Mouse (Mus musculus) midbrain, postnatal 0 days (tissue): ENCODE measurements around the gene Zc3h12a. TPM values are rescaled to one million over a fixed set of nuclear protein-coding genes. Genes with fewer than 3 reads are reported as not detected.
A peak's percentile ranks its signal among the peaks of the same experiment; 100 is the strongest.

Experiments used
- ATAC-seq: fragments of 200-750 bp; cut with Nextera tagmentation; 2 replicates; pipeline ENCODE4 v1.8.0; 2017; ENCODE audit warnings: moderate number of reproducible peaks, mild to moderate bottlenecking, moderate TSS enrichment, moderate library complexity; ENCODE audit not compliant: low FRiP score
- DNase-seq: peaks from one replicate; pipeline ENCODE4 v3.0.0-alpha.2; 2015; ENCODE audit warnings: low spot score
- H3K27ac ChIP-seq: fragments of 300-500 bp; sonication (generic); 2 replicates; pipeline ENCODE4 v1.5.1; 2014; ENCODE audit warnings: low read depth, mild to moderate bottlenecking, low read length, mixed read lengths
- H3K27me3 ChIP-seq: fragments of 300-500 bp; sonication (generic); 2 replicates; pipeline ENCODE4 v1.6.1; 2014; ENCODE audit warnings: low read length, control low read depth, mixed read lengths; ENCODE audit not compliant: insufficient read depth
- H3K36me3 ChIP-seq: fragments of 300-500 bp; sonication (generic); 2 replicates; pipeline ENCODE4 v1.6.1; 2014; ENCODE audit warnings: low read length, control low read depth, mixed read lengths; ENCODE audit not compliant: insufficient read depth
- H3K4me1 ChIP-seq: fragments of 300-500 bp; sonication (generic); 2 replicates; pipeline ENCODE4 v1.6.1; 2014; ENCODE audit warnings: mild to moderate bottlenecking, control low read depth, antibody characterized with exemption, low read length, mixed read lengths; ENCODE audit not compliant: insufficient read depth
- H3K4me2 ChIP-seq: fragments of 300-500 bp; sonication (generic); 2 replicates; pipeline ENCODE4 v1.6.1; 2014; ENCODE audit warnings: low read depth, mild to moderate bottlenecking, low read length, mixed read lengths; ENCODE audit not compliant: poor library complexity, severe bottlenecking
- H3K4me3 ChIP-seq: fragments of 300-500 bp; sonication (generic); 2 replicates; pipeline ENCODE4 v1.5.1; 2014; ENCODE audit warnings: low read depth, mild to moderate bottlenecking, low read length, moderate library complexity
- H3K9ac ChIP-seq: fragments of 300-500 bp; sonication (generic); replicated peaks from 2 replicates; pipeline ENCODE4 v1.6.1; 2014; ENCODE audit warnings: mild to moderate bottlenecking, low read length, moderate library complexity, mixed read lengths; ENCODE audit not compliant: poor library complexity, severe bottlenecking
- H3K9me3 ChIP-seq: fragments of 300-500 bp; sonication (generic); 2 replicates; pipeline ENCODE4 v1.6.1; 2016; ENCODE audit warnings: low read length, control low read depth
- CTCF ChIP-seq: IDR thresholded peaks from 2 replicates; pipeline ENCODE4 v1.5.1; 2016; ENCODE audit warnings: antibody characterized with exemption, mild to moderate bottlenecking
- WGBS: fragments of 180-500 bp; shearing (Covaris S2); extraction: QIAGEN DNeasy Blood & Tissue Kit; methylation state at CpG from one replicate; pipeline ENCODE4 v1.1.7; 2014; 5-methylcytosine and 5-hydroxymethylcytosine counted together
- polyA plus RNA-seq: library from polyadenylated mRNA; unstranded; fragments of >200 nt; fragmentation: Nextera tagmentation; extraction: Ambion mirVana; gene quantifications from 2 replicates; pipeline ENCODE4 v1.2.1, GENCODE M21; 2015
- total RNA-seq: library from RNA; depleted of rRNA; stranded (reverse); fragments of >200 nt; gene quantifications from 2 replicates; pipeline ENCODE4 v1.2.3, GENCODE M21; 2014; rRNA removed

The Zc3h12a gene
- 0.88 and 2.5 TPM in 2 replicates for total RNA-seq
- polyA plus RNA-seq = 0.12 and 0.20 TPM in 2 replicates

GRCm38 (mm10) chr4:125127305-125128084 lies at the start of gene Zc3h12a:
Gene Zc3h12a (minus strand): TSS chr4:125127840.
- DNase-seq (peak; percentile 63), ATAC-seq (peak; percentile 65)
- H3K27me3 ChIP-seq = peaks cover 4% of the 10 kb centered on the region; the same call in 1 of the 2 replicates
- no peak for TF ChIP-seq CTCF
- H3K36me3 ChIP-seq = no peaks in the 10 kb centered on the region
- H3K27ac ChIP-seq = no peak within 1 kb of the TSS
- H3K4me1 ChIP-seq = peaks cover 9% of the 10 kb centered on the region; the same call in 1 of the 2 replicates
- H3K4me2 ChIP-seq = peak within 1 kb of the TSS; percentile 98
- WGBS = 1% methylated on average over 61 of the region's 62 CpGs
- peak within 1 kb of the TSS; percentile 50; the same call in 1 of the 2 replicates for H3K9ac ChIP-seq
- peak within 1 kb of the TSS; percentile 59 for H3K4me3 ChIP-seq
- no peaks in the 10 kb centered on the region for H3K9me3 ChIP-seq

DNA sequence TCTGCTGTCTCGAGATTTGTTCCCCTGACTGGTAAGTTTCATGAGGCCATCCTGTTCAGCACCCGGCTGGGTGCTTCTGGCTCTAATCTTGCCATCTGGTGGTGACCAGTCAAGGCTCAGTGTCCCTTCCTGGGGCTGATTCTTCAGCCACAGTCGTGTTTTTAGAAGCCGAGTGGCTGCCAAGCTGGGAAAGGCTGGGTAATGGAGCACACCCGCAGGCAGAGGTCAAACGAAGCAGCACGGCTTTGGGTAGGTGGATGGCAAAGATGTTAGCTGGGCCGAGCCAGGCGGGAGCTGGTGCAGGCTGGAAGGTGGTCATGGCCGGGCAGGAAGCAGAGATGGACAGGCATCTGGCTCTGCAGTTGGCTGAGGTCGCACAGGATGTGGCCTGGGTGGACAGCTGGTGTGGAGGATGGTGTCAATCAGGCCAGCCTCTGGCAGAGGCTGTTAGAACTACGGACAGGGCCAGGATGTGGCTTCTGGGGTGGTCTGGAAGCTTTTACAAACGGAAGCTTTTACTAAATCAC lies 49.1 kb upstream of the Zc3h12a start:
- 56% methylated on average over 13 of the region's 13 CpGs for WGBS
- no peak overlapping the region for H3K4me2 ChIP-seq
- ATAC-seq (no peak), DNase-seq (peak; percentile 73)
- no peak for TF ChIP-seq CTCF
- H3K27ac ChIP-seq = no peak overlapping the region
- H3K9me3 ChIP-seq = no peaks in the 10 kb centered on the region
- H3K4me3 ChIP-seq = no peak overlapping the region
- no peak overlapping the region for H3K9ac ChIP-seq
- H3K27me3 ChIP-seq = no peaks in the 10 kb centered on the region
- H3K4me1 ChIP-seq = no peaks in the 10 kb centered on the region
- H3K36me3 ChIP-seq = no peaks in the 10 kb centered on the region

DNA sequence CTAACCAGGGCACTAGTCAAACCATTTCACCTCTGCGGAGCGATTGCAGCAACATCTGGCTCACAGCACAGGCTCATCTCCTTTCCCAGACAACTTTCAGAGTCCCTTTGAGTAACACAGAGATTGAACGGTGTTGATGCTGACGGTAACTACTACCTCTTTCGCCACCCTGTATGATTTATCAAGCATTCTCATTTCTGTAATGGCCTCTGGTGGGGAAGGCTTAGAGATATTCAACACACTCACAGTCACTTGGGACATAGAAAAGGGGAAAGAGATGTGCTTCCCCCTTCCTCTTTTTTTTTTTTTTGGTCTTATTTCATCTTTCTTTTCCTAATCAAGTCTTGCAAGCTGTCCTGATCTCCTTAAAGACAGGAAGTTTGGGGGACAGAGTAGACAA lies 48.5 kb upstream of the Zc3h12a start:
- no peak overlapping the region for H3K27ac ChIP-seq
- H3K4me3 ChIP-seq = no peak overlapping the region
- 87% methylated on average over 5 of the region's 5 CpGs for WGBS
- no peak overlapping the region for H3K9ac ChIP-seq
- DNase-seq (no peak), ATAC-seq (no peak)
- no peaks in the 10 kb centered on the region for H3K36me3 ChIP-seq
- no peaks in the 10 kb centered on the region for H3K9me3 ChIP-seq
- TF ChIP-seq CTCF = no peak
- no peaks in the 10 kb centered on the region for H3K4me1 ChIP-seq
- no peak overlapping the region for H3K4me2 ChIP-seq
- no peaks in the 10 kb centered on the region for H3K27me3 ChIP-seq

DNA sequence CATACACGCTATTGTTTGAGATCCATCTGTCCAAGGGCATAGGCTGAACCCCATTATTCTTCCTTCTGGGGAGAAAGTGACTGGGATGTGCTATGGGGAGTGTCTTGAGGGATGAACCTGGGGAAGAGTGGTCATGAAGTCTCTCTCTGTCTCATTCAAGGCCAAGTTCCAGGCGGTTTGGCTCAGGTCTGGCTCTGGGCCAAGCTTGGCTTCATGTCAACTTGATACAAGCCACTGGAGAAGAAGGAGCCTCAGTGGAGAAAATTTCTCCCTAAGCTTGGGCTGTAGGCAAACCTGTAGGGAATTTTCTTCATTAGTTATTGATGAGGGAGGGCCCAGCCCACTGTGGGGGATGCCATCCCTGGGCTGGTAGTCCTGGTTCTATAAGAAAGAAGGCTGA lies 48.0 kb upstream of the Zc3h12a start:
- peak; percentile 56 for DNase-seq
- Histone ChIP-seq H3K27ac (no peak overlapping the region), H3K4me2 (no peak overlapping the region), H3K9me3 (no peaks in the 10 kb centered on the region), H3K9ac (no peak overlapping the region), H3K36me3 (no peaks in the 10 kb centered on the region), H3K4me3 (no peak overlapping the region), H3K4me1 (no peaks in the 10 kb centered on the region), H3K27me3 (no peaks in the 10 kb centered on the region)
- no peak for TF ChIP-seq CTCF
- no peak for ATAC-seq
- 59% methylated on average over 2 of the region's 2 CpGs for WGBS

GRCm38 (mm10) chr4:125174516-125175185 lies 47.0 kb upstream of the Zc3h12a start:
- H3K27me3 ChIP-seq = no peaks in the 10 kb centered on the region
- H3K9ac ChIP-seq = no peak overlapping the region
- no peak for ATAC-seq
- H3K4me1 ChIP-seq = no peaks in the 10 kb centered on the region
- no peak for DNase-seq
- no peak for TF ChIP-seq CTCF
- H3K36me3 ChIP-seq = no peaks in the 10 kb centered on the region
- no peak overlapping the region for H3K4me2 ChIP-seq
- WGBS = 76% methylated on average over 5 of the region's 5 CpGs
- H3K27ac ChIP-seq = no peak overlapping the region
- no peak overlapping the region for H3K4me3 ChIP-seq
- H3K9me3 ChIP-seq = no peaks in the 10 kb centered on the region

- H3K4me3 ChIP-seq = no peak overlapping the region
- no peak for TF ChIP-seq CTCF
- H3K27me3 ChIP-seq = no peaks in the 10 kb centered on the region
- H3K36me3 ChIP-seq = no peaks in the 10 kb centered on the region
- 68% methylated on average over 5 of the region's 5 CpGs for WGBS
- no peaks in the 10 kb centered on the region for H3K9me3 ChIP-seq
- H3K4me2 ChIP-seq = no peak overlapping the region
- H3K27ac ChIP-seq = no peak overlapping the region
- no peak for DNase-seq
- no peak overlapping the region for H3K9ac ChIP-seq
- ATAC-seq = no peak
- no peaks in the 10 kb centered on the region for H3K4me1 ChIP-seq
These were observed 45.5 kb upstream of the Zc3h12a start for GRCm38 (mm10) chr4:125173150-125173549.
